Mouse (Mus musculus): ENCODE measurements around the gene P4ha1. TPM values are rescaled to one million over a fixed set of nuclear protein-coding genes. Genes with fewer than 3 reads are reported as not detected.

P4ha1 gene
- total RNA-seq, 2 experiments from 2014 or later: 39.2 to 41.0 TPM

Other genes with a start within 250 kb of the P4ha1 start
- gene Sept10, start 101.4 kb upstream of the P4ha1 start, total RNA-seq (2021): 10 to 100 TPM; 42.5 to 46.4 TPM
- 1 to 10 TPM; 5.5 to 5.9 TPM for gene Sowahc, start 101.3 kb upstream of the P4ha1 start, total RNA-seq (2021)
- 10 to 100 TPM; 66.6 to 73.1 TPM for gene Gm10273, start 72.3 kb downstream of the P4ha1 start, total RNA-seq (2021)
- gene Pla2g12b, start 80.4 kb downstream of the P4ha1 start, total RNA-seq (2021): not detected
- gene Oit3, start 118.5 kb downstream of the P4ha1 start, total RNA-seq (2021): under 1 TPM; 0.56 to 0.75 TPM

Measured in gastrocnemius, postnatal 4 days (tissue).